Mouse (Mus musculus): ENCODE results near the gene Tmem206.

GRCm38 (mm10) chr1:191323381-191323780 lies 2.3 kb upstream of the Tmem206 start:
- no peak for TF ChIP-seq CTCF (IDR thresholded peaks at IDR 0.05; ENCODE audit: control insufficient read depth, insufficient read depth, insufficient replicate concordance, low read depth, low read length)
- no peak for TF ChIP-seq POLR2A (IDR thresholded peaks at IDR 0.05; ENCODE audit: control insufficient read depth, low read depth, low read length)
